Mouse (Mus musculus): ENCODE results near the gene Npw.

The Npw gene

DNA sequence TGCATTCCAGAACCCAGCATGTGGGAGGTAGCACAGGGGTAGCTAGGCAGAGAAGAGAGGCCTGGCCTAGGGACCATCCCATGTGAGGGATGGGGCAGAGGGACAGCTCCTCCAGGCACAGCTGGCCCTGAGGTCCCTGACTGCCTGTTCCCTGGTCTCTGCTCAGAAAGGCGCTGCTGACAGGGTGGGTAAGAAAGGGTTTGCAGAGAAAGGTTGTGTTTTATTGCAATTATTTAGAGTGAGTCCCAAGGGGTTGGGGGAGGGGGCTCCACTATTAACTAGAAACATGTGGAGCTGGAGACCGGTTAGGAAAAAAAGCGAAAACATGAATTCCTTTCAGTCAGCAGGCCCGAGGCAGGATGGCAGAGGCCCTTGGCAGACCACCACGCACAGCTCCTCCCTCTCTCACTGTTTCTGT is 18.7 kb downstream of the Npw start:
- no peak for DNase-seq

DNA sequence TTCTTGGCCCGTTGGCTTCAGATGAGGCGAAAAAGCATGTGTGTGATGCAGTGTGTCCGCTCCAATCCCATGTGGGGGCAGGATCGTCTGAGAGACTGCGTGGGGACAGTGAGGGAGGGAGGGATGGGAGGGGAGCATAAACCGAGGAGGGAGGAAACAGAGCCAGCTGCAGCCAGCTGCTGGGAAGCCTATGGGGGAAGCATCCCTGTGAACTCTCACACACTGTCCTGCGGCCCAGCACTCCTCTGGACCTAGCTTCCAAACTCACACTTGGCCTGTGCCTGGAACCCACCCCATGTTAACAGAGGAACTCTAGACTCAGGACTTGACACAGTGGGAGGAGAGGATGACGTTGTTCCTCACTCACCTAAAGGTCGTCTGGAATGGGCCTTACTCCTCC is 19.4 kb downstream of the Npw start:
- no peak for DNase-seq

DNA sequence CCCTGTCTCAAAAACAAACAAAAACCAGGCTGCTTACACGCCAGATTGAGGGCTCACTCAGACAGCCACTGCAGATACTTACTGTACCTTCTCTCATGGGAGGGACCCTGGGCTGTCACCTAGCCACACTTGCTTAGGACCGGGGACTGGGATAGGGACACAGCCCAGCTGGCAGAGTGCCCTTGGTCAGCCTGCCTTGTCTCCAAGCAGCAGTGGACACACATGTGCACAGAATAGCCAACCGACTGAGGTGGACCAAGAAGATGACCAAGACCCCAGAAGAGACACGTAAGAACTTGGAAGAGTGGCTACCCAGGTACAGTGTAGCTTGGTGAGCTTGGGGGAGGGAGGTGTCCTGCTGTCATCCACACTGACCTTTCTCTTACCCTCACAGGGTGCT is 20.0 kb downstream of the Npw start:
- no peak for DNase-seq

DNA sequence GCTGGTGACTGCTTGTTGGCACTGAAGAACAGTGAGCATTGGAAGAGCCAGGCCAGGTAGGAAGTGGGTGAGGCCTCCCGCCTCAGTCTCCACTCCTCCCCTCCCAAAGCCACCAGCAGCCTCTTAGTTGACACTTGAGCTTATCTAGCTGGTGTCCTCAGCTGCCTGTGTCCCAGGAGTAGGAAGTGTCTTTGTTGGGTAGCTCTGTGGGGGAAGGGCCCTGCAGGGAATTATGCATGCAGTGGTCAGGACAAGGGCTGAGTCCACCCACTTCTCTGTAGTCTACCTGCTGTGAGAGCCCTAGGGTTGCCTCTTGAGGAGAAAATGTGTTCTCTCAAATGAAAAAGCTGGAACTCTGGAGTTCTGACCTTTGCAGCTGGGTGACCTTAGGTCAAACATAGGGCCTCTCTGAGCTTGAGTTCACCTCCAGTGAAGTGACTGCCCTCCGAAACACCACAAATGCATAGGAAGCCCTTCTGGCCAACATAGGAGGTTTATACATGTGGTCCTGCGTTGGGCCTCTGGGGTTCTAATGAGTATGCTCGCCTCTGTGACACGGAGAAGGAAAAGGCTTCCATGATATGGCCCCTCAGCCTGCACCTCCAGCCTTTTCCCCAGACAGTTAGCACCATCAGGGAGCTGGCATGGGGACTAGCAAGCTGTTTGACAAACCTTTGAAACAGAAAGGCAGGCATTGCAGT is 21.3 kb downstream of the Npw start:
- no peak for DNase-seq

DNA sequence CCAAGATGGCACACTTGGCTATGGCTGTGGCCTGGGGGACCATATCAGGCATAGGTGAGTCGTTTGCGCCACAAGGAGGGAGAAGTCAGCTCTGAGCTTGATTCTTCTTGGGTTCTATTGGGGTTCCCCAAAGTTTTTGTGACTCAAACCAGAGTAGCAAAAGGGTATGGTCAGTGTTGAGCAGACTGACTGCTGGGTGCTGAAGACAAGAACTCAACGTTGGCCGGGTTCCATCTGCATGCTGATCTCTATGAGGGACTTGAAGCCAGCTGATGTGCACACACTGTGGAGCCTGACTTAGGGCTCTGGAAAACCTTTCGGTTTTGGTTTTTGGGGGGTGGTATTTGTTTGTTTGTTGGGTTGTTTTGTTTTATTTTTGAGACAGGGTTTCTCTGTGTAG is 22.6 kb downstream of the Npw start:
- no peak for DNase-seq

DNA sequence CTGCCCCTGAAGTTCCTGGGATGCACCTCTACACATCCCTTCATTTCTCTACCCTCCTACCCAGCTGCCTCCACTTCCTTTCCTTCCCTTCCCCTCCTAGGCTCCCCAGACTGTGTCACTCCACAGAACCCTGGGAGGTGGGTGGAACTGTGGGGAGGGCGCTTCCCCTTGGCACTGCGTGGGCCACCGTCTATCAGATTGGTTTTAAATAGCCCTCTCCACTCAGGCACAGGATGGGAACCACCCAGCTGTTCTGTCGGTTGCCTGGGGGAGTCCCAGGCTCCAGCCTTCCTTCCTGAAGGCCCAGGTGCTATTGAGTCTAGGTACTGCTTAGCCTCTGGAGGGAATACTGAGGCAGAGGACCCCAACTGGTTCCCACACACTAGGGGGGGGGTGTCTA is 23.2 kb downstream of the Npw start:
- DNase-seq = peak; percentile 73

DNA sequence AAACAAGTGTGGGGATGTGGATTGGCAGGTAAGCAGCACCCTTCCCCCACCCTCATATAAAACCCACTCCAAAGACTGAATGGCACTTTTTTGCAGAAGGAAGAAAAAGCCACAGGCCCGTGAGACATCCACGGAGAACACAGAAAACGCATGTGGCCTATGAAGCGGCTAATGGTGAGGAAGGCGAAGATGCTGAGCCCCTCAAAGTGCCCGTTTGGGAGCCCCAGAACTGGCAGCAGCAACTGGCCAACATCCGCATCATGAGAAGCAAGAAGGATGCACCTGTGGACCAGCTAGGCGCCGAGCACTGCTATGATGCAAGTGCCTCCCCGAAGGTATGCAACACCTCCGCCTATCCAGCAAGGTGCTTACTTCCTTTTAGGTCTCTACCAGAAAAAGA is 24.4 kb downstream of the Npw start:
- DNase-seq = no peak

DNA sequence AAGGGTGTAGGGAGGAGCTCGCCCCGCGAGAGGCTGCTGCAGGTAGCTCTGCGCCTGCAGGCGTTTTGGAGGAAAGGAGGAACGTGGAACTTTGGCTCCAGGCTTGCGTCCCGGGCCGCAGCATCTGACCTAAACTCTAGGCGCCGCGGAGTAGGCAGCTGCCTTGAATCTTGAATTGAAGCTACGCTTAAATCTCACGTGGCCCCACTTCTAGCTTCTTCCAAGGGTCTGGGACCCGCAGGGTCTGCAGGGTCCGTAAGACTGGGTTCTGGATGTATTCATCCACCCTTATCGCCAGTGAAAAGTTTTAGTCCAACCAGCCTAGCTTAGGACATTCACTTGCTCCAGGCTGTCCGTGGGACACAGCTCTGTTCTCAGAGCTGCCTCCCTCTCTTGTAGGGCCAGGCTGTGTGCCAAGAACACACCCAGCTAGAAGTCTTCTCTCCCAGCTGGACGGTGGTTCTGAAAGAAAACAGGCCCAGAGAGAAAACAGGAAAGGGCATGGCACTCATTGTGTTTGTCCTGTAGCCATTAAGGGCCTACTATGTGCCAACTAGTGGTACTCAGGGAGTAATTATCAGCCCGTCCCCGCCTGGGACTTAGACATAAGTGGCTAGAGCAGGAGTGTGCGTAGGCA is 25.3 kb downstream of the Npw start:
- peak; percentile 25 for DNase-seq

DNA sequence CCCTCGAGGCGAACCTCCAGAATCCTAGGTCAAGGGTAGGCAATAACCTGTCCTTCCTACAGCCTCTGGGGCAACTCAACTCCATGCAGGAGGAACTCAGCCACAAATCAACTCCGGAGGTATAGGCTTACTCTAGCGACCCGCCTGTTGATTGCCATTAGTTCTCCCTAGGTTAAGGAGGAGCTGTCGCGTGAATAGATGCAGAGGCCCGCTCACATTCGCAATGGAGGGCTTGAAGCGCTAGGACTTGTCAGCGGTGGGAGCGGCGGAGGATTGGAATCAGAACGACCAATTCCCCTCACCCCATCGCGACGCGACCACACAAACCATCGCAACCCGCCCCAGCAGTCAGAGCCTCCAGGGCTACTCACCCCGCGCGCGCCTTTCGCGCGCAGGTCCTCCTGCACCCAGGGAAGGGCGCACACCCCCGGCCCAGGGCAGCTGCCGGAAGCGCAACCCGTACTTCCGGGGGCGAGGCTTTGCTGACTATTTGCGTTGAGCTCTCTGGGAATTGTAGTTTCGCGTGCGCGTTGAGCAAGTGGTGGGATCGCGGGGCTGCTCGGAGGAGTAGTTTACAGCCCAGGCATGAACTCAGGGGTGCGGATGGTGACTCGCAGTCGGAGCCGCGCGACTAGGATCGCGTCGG is 26.0 kb downstream of the Npw start, which contains the start of the genes Tsc2 and Nthl1:
TSS of gene Tsc2 (minus strand) at position 464 of the 646 bp plus-strand sequence.
TSS of gene Nthl1 (plus strand) at position 514 of the 646 bp plus-strand sequence.
- peak; percentile 87 for DNase-seq

DNA sequence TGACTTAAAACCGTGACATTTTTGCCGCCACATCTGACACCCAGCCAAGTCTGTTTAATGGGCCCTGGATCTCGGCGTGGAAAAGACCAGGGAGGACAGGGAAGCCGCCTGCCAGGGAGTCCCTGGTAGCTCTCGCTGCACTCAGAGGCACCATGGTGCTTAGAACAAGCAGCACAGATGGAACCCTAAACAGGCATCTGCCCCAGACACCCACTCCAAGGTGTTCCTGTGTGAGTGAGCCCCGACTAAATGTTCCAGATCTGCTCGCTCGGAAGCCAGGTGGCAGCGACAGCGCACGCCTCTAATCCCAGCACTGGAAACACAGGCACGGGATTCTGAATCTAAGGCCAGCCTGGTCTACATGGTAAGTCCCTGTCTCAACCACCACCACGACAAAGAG is 28.2 kb downstream of the Npw start:
- peak; percentile 59 for DNase-seq

DNA sequence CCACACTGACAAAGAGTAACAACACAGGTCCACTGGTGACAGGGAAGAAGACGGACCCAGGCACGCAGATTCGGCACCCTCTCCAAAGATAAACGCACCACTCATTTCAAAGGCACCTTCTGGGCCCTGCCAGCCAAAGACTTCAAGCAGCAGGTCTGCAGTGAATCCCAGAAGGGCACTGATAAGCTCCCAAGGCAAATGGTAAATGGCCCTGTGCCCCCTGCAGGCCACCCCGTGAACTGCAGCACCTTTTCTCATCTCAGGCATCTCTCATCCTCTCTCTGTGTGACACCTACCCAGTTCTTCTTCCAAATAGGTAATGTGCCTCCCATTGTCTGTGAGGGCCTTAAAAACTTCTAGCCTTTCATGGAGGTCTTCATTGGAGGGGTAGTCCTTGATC is 29.6 kb downstream of the Npw start:
- DNase-seq = peak; percentile 59

DNA sequence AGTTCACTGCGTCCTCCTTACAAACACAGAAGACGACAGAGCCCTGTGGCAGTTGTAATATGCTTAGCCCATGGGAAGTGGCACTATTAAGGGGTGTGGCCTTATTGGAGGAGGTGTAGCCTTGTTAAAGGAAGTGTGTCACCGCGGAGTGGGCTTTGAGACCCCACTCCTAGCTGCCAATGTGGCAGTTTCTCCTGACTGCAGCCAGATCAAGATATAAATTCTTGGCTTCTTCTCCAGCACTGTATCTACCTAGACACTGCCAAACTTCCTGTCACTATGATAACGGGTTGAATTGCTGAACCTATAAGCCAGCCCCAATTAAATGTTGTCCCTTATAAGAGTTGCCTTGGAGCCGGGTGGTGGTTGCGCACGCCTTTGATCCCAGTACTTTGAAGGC is 32.8 kb downstream of the Npw start:
- DNase-seq = no peak

DNA sequence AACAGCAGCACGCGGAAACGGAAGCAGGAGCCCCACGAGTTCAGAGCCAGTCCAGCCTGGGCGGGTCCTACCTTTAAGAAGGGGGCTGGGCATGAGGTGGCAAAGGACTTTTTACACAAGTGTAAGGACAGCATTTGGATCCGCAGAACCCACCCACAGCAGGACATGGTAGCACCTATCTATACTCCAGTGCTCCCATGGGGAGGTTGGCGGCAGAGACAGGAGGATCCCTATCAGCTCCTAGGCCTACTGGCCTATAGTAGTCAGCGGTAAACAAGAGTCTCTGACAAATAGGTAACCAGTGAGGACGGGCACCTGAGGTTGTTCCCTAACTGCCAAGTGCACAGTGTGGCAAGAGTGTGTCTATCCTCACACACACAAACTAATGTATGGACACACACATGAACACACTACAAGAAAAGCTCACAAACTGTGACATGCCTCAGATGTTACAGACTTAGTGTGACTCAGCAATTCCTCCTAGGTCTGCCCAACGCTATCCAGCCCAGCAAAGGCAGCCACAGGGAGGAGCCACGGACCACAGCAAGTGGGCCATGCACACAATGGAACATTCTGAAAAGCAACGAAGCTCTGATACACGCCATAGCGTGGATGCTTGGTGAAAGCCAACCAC is 40.6 kb downstream of the Npw start:
- DNase-seq = no peak

DNA sequence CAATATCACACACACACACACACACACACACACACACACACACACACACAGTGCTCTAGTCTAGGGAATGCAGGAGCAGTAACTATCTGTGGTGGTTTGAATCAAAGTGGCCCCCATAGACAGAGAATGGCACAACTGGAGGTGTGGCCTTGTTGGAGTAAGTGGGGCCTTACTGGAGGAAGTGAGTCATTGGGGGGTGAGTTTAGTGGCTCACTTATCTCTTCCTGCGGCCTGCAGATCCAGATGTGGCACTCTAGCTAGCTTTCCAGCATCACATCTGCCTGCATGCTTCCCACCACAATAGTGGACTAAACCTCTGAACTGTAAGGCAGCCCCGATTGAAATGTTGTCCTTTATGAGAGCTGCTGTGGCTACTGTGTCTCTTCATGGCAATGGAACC is 47.5 kb downstream of the Npw start:
- DNase-seq = no peak

DNA sequence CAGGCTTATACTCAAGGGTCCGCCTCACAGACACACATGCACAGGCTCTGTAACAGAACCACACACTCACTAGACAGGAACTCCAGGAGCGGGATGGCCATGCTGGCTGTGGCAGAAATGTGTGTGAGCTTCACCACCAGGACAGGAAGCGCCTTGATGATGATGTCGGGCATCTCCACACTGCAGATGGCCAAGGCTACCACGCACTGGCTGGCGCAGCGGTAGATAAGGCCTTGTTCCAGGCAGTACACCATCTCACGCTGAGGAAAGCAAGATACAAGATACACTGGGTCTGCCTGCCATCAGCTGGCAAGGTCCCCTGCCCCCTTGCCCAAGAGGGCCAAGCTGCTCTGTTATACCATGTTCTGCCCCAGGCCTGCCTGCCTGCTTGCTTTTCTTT is 49.4 kb downstream of the Npw start:
- DNase-seq = no peak

DNA sequence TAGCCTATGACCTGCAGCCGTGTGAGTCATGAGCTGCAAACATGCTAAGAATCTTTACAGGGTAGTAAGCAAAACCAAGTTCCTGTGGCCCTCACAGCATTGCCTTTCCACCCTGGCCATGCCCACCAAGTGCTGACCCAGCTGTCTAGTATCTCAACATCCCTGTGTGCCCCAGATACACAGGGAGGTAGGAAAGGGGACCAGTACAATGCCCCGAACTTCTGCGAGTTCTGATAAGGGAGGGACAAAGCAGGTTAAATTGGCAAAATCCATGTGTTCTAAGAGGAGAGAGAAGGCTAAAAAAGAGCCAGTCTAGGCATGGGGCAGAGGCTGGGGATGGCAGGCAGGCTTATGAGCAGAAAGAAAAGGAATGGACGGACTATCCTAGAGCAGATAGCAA is 49.9 kb downstream of the Npw start:
- no peak for DNase-seq

Data from right cerebral cortex, adult 18-20 months (tissue).